Mouse (Mus musculus) ES-E14 (cell line): ENCODE data around the gene Gm19684.
"Not testable (repeated sequence)": the region's sequence is repeated elsewhere in the genome, so short reads cannot be mapped to it uniquely, and the experiment has no call there.

ENCODE experiments used
- CHD2 ChIP-seq: IDR thresholded peaks from 2 replicates; pipeline ENCODE4 v1.6.1; 2014; ENCODE audit warnings: mild to moderate bottlenecking, low read depth, low read length, inconsistent platforms
- HCFC1 ChIP-seq: IDR thresholded peaks from 2 replicates; pipeline ENCODE4 v1.6.1; 2012; ENCODE audit warnings: low read length, inconsistent platforms, borderline replicate concordance; ENCODE audit not compliant: insufficient read depth
- MAFK ChIP-seq: IDR thresholded peaks from 2 replicates; pipeline ENCODE4 v1.6.1; 2014; ENCODE audit warnings: mild to moderate bottlenecking, low read depth, low read length, inconsistent platforms; ENCODE audit not compliant: insufficient read depth
- ZNF384 ChIP-seq: IDR thresholded peaks from 2 replicates; pipeline ENCODE4 v1.6.1; 2012; ENCODE audit warnings: low read depth, low read length, inconsistent platforms

GRCm38 (mm10) chr17:36082519-36083232 lies 38.8 kb upstream of the Gm19684 start:
- TF ChIP-seq CHD2, HCFC1, ZNF384, MAFK: not testable (repeated sequence)
